Mouse (Mus musculus) stomach, postnatal 0 days (tissue): ENCODE results near the gene Timp3.

ENCODE experiments used
- CTCF ChIP-seq: IDR thresholded peaks from 2 replicates; pipeline ENCODE4 v1.5.1; 2016; ENCODE audit warnings: antibody characterized with exemption, low read depth, mild to moderate bottlenecking, moderate library complexity
- EP300 ChIP-seq: optimal IDR thresholded peaks from 2 replicates; pipeline ENCODE3; 2016; ENCODE audit warnings: antibody characterized with exemption

GRCm38 (mm10) chr10:86323275-86323994, 23.3 kb downstream of the Timp3 start:
- no peak for TF ChIP-seq CTCF
- no peak for TF ChIP-seq EP300
